Mouse (Mus musculus) G1E (cell line): Measurements from ENCODE around the gene Slc3a2.
"Not testable (repeated sequence)": the region's sequence is repeated elsewhere in the genome, so short reads cannot be mapped to it uniquely, and the experiment has no call there.

Experiments
- GATA1 ChIP-seq: IDR thresholded peaks from 2 replicates; pipeline ENCODE4 v1.6.1; 2012; ENCODE audit warnings: borderline replicate concordance, low read length, inconsistent platforms, mixed read lengths
- TAL1 ChIP-seq: conservative IDR thresholded peaks from 2 replicates; pipeline ENCODE4 v1.6.1; 2012; ENCODE audit warnings: low read depth, low read length, inconsistent platforms, mixed read lengths

- TF ChIP-seq GATA1, TAL1: not testable (repeated sequence)
Observed at GRCm38 (mm10) chr19:8728335-8729099, 5.3 kb upstream of the Slc3a2 start.
